Mouse (Mus musculus) thymus, adult 2 months (tissue): ENCODE measurements around the gene Kcnrg. TPM values are rescaled to one million over a fixed set of nuclear protein-coding genes. Genes with fewer than 3 reads are reported as not detected.
A peak's percentile ranks its signal among the peaks of the same experiment; 100 is the strongest.
"Not testable (repeated sequence)": the region's sequence is repeated elsewhere in the genome, so short reads cannot be mapped to it uniquely, and the experiment has no call there.

ENCODE experiments used
- DNase-seq: peaks from one replicate; pipeline ENCODE4 v3.0.0; 2021
- H3K27ac ChIP-seq: fragments of 200-500 bp; 2 replicates; pipeline ENCODE4 v1.5.1; 2012; ENCODE audit warnings: low read length, control low read depth; ENCODE audit not compliant: control insufficient read depth, insufficient read depth
- H3K27me3 ChIP-seq: fragments of 200-500 bp; 2 replicates; pipeline ENCODE4 v1.6.1; 2012; ENCODE audit warnings: mild to moderate bottlenecking, low read length, moderate library complexity, mixed read lengths; ENCODE audit not compliant: control insufficient read depth, insufficient read depth
- H3K36me3 ChIP-seq: fragments of 200-500 bp; 2 replicates; pipeline ENCODE4 v1.6.1; 2012; ENCODE audit warnings: mild to moderate bottlenecking, low read length, moderate library complexity; ENCODE audit not compliant: control insufficient read depth, insufficient read depth
- H3K4me1 ChIP-seq: fragments of 200-500 bp; replicated peaks from 2 replicates; pipeline ENCODE4 v1.6.1; 2012; ENCODE audit warnings: low read length; ENCODE audit not compliant: control insufficient read depth, insufficient read depth
- H3K4me3 ChIP-seq: fragments of 200-500 bp; 2 replicates; pipeline ENCODE4 v1.5.1; 2012; ENCODE audit warnings: mild to moderate bottlenecking, low read length, control low read depth, moderate library complexity; ENCODE audit not compliant: control insufficient read depth, insufficient read depth
- CTCF ChIP-seq: fragments of 200-500 bp; IDR thresholded peaks from 2 replicates; pipeline ENCODE4 v1.5.1; 2012; ENCODE audit warnings: mild to moderate bottlenecking, control low read depth, low read length, moderate library complexity, borderline replicate concordance; ENCODE audit not compliant: control insufficient read depth, poor library complexity, insufficient read depth; ENCODE audit errors: extremely low read depth
- POLR2A ChIP-seq: fragments of 200-500 bp; IDR thresholded peaks from 2 replicates; pipeline ENCODE4 v1.6.1; 2012; ENCODE audit warnings: mild to moderate bottlenecking, low read length, control low read depth, moderate library complexity; ENCODE audit not compliant: control insufficient read depth, poor library complexity, insufficient read depth; ENCODE audit errors: extremely low read depth
- WGBS: fragments of 180-500 bp; shearing (Covaris S2); methylation state at CpG from one replicate; pipeline ENCODE4 v1.1.7; 2018; 5-methylcytosine and 5-hydroxymethylcytosine counted together
- polyA plus RNA-seq: library from polyadenylated mRNA; depleted of rRNA; stranded (reverse); fragments of >200 nt; gene quantifications from 2 replicates; pipeline ENCODE4 v1.2.3, GENCODE M21; 2012; rRNA removed

The Kcnrg gene
- polyA plus RNA-seq: 0.11 and 0.28 TPM in 2 replicates

DNA sequence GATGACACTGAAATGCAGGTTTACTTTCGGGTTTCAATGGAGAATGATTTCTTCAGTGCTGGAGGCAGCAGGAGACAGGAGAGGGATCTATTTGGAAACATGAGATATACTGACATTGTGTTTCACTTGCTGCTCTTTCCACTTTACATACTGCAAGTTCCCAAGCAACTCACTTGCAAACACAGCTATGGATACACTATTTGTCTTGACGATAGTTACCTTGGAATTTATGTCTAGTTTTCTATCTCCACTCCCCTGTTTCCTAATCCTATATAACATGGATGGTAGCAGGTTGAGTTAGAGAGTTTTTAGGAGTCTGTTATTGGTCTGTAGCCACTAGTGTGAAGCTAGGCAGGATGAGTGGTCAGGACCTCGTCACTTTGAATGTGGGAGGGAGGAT lies at the start of gene Kcnrg:
TSS of gene Kcnrg (plus strand) at position 301 of the 400 bp plus-strand sequence.
- Histone ChIP-seq H3K27ac (no peak within 1 kb of the TSS), H3K4me3 (no peak within 1 kb of the TSS), H3K27me3 (no peaks in the 10 kb centered on the region), H3K36me3 (no peaks in the 10 kb centered on the region), H3K4me1 (no peaks in the 10 kb centered on the region)
- no peak for TF ChIP-seq CTCF
- 84% methylated on average over 3 of the region's 3 CpGs for WGBS
- no peak for DNase-seq

DNA sequence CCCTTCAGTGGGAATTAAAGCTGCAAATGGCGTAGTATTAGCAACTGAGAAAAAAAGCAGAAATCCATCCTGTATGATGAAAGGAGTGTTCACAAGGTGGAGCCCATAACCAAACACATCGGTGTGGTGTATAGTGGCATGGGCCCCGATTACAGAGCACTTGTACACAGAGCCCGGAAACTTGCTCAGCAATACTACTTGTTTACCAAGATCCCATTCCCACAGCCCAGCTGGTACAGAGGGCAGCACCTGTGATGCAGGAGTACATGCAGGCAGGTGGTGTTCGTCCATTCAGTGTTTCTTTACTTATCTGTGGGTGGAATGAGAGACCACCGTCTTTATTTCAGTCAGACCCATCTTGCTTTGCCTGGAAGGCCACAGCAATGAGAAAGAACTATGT lies 48.4 kb upstream of the Kcnrg start:
- TF ChIP-seq CTCF (no peak), POLR2A (no peak)
- no peak for DNase-seq
- Histone ChIP-seq H3K4me1 (peaks cover 7% of the 10 kb centered on the region; the same call in 1 of the 2 replicates), H3K36me3 (no peaks in the 10 kb centered on the region), H3K27ac (no peak overlapping the region), H3K4me3 (no peak overlapping the region), H3K27me3 (no peaks in the 10 kb centered on the region)
- 96% methylated on average over 6 of the region's 6 CpGs for WGBS

DNA sequence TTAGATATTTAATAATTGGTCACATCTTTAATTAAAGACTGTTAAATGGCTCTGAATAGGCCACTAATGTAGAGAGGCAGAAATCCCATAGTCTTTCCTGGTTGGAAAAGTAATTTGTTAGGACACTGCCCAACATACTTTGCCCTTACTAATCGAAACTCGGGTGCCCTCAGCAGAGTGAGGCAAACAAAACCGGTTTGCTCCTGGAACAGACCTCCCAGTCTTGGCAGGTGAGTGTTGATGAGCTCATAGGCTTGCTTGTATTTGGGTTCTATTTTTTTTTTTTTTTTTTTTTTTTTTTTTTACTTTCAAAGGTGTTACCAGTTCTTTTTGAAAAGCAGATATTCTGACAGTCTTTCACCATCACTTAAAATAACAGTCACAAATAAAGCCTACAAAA lies 47.4 kb upstream of the Kcnrg start:
- DNase-seq: no peak
- H3K27me3 ChIP-seq: no peaks in the 10 kb centered on the region
- no peak overlapping the region for H3K27ac ChIP-seq
- TF ChIP-seq POLR2A (no peak), CTCF (no peak)
- no peak overlapping the region for H3K4me3 ChIP-seq
- 91% methylated on average over 3 of the region's 3 CpGs for WGBS
- H3K36me3 ChIP-seq: no peaks in the 10 kb centered on the region
- peaks cover 7% of the 10 kb centered on the region; the same call in 1 of the 2 replicates for H3K4me1 ChIP-seq

DNA sequence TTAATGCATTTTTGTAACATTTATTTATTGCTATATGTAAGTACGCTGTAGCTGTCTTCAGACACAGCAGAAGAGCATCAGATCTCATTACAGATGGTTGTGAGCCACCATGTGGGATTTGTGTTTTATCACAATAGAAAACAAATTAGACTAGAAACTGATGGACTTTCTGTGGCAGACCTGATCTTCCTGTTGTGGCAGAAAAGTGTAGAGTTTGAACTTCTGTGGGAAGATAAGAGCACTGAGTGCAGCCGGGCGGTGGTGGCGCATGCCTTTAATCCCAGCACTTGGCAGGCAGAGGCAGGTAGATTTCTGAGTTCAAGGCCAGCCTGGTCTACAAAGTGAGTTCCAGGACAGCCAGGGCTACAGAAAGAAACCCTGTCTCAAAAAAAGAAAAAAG lies 41.0 kb upstream of the Kcnrg start:
- not testable (repeated sequence) for DNase-seq, H3K4me1 ChIP-seq
- WGBS: 57% methylated on average over 4 of the region's 4 CpGs

DNA sequence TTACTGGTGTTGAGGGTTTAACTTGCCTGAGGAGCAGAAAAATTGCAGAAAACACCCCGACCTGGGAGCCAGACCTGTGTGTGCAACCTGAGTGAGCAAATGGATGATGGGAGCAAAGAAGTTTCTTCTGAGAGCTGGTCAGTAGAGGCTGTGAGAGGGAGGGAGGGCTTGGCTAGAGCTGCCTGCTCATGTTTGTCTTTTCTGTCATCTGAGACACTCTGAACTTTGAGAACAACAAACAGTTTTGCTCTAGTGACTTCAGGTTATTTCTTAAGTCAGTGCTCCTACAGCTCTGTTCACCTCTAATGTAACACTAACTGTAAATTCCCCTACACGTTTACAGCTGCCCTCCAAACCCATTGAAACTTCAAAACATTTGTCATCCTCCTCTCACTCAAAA lies 37.9 kb upstream of the Kcnrg start:
- 77% methylated on average over 2 of the region's 2 CpGs for WGBS
- Histone ChIP-seq H3K27ac (no peak overlapping the region), H3K27me3 (no peaks in the 10 kb centered on the region), H3K36me3 (no peaks in the 10 kb centered on the region), H3K4me3 (no peak overlapping the region), H3K4me1 (no peaks in the 10 kb centered on the region)
- DNase-seq: no peak
- TF ChIP-seq CTCF: no peak
- no peak for TF ChIP-seq POLR2A

More for the DNA sequence above, 41.0 kb upstream of the Kcnrg start:
- H3K4me3 ChIP-seq, H3K36me3 ChIP-seq, H3K27me3 ChIP-seq, H3K27ac ChIP-seq: not testable (repeated sequence)

DNA sequence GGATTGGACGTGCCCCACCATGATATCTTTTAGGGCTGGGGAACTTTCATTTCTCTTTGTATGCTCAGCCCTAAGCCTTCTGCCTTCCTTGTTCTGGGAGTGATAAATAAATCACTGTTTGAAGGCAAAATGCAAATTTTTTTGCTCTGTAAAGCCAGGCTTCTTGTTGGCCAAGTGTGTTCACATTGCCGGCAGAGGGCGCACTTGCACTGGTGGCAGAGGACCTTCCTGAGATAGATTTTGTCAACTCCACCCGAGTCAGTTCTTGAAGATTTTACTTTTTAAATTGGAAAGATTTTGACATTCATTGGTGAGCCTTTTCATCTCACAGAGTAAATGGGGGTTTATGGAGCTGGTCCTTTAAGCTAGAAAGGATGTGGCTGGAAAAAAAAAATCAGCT lies 35.9 kb upstream of the Kcnrg start:
- TF ChIP-seq POLR2A: no peak
- peak; percentile 68; the same call in 1 of the 2 replicates for TF ChIP-seq CTCF
- Histone ChIP-seq H3K27ac (no peak overlapping the region), H3K36me3 (no peaks in the 10 kb centered on the region), H3K4me1 (no peaks in the 10 kb centered on the region), H3K27me3 (no peaks in the 10 kb centered on the region), H3K4me3 (no peak overlapping the region)
- 16% methylated on average over 4 of the region's 4 CpGs for WGBS
- DNase-seq: peak; percentile 86

DNA sequence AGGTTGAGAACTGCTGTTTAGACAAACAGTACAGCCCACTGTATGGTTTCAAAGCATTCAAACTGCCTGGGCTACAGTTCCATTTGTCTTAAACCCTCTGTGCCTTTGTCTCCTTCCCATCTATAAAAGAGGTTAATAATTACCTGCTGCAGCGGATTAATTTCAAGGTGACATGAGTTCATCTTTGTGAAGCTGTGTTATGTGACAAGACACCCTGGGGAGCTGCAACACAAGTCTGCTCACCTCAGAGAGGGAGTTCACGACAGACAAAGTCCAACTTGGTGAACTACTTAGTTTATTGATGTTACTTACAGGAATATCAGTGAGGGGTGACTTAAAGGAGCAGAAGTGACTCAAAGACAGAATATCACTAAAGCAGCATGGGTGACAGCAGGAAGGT lies 35.1 kb upstream of the Kcnrg start:
- Histone ChIP-seq H3K27me3 (no peaks in the 10 kb centered on the region), H3K27ac (no peak overlapping the region), H3K4me3 (no peak overlapping the region), H3K36me3 (no peaks in the 10 kb centered on the region), H3K4me1 (no peaks in the 10 kb centered on the region)
- 94% methylated on average over 2 of the region's 2 CpGs for WGBS
- no peak for TF ChIP-seq CTCF
- no peak for TF ChIP-seq POLR2A
- DNase-seq: no peak
